Mouse (Mus musculus): ENCODE results near the gene Slc37a4.
"Not testable (repeated sequence)": the region's sequence is repeated elsewhere in the genome, so short reads cannot be mapped to it uniquely, and the experiment has no call there.

Gene Slc37a4

DNA sequence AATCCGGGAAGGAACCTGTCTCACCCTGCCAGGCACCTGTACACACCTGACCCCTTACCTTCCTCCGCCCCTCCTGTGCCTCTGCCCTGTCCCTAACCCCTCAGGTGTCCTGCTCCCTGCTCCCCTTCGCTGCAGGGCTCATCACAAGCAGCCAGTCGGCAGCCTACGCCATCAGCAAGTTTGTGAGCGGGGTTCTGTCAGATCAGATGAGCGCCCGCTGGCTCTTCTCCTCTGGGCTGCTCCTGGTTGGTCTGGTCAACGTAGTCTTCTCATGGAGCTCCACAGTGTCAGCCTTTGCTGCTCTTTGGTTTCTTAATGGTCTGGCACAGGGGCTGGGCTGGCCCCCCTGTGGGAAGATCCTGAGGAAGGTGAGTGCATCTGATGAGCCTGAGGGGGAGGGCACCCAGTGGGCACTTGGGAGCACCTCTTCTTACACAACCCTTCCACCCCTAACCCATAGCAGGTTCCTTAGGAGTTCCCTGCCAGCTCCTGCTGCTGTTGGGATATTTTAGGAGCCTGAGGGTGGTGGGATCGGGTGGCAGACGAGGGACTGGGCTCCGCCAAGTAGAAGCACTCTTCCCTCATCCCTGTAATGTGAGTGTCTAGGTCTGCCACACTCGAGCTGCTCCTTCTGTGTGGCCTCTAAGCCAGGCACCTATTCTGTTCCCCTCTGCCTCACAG, 2.6 kb downstream of the Slc37a4 start:
- DNase-seq, result no peak

DNA sequence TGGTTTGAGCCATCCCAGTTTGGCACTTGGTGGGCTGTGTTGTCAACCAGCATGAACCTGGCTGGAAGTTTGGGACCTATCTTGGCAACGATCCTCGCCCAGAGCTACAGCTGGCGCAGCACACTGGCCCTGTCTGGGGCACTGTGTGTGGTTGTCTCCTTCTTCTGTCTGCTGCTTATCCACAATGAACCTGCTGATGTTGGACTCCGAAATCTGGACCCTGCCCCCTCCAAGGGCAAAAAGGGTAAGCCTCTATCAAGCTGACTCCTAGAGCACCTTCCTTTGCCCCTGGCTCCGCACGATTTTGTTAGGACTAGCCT, 3.1 kb downstream of the Slc37a4 start:
- no peak for DNase-seq

DNA sequence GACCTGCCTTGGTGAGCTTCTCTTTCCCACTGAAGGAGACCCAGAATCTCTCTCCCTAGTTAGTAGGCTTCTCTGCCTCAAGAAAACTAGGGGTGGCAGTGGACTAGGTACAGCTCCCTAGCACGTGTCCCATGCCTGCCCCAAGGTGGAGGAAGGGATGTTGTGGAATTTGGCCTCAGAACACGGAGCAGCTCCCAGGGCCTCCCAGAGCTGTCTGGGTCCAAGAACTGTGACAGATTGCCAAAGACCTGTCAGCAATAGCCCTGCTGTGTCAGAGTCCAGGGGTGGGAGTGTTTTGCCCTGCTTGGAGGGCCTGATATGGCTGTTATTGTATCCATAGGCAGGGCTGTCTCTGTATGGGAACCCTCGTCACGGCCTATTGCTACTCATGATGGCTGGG, 4.4 kb downstream of the Slc37a4 start:
- DNase-seq, result no peak

DNA sequence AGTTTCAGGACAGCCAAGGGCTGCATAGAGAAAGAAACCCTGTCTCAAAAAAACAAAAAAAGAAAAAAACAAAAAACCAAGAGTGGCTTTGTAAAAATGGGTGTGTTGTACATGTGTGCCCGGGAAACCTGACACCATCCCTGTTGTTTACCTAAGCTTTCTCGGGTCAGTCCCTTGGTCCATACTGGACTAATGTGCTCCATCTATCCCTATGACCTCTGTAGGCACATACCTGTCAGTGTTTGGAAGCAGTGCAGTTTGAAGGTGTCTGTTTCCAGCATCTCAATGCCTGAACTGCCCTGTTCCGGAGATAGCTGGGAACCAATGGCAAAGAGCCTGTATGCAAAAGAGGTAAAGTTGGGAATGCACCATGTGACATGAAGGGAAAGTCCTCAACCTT, 8.4 kb downstream of the Slc37a4 start:
- DNase-seq, result no peak

DNA sequence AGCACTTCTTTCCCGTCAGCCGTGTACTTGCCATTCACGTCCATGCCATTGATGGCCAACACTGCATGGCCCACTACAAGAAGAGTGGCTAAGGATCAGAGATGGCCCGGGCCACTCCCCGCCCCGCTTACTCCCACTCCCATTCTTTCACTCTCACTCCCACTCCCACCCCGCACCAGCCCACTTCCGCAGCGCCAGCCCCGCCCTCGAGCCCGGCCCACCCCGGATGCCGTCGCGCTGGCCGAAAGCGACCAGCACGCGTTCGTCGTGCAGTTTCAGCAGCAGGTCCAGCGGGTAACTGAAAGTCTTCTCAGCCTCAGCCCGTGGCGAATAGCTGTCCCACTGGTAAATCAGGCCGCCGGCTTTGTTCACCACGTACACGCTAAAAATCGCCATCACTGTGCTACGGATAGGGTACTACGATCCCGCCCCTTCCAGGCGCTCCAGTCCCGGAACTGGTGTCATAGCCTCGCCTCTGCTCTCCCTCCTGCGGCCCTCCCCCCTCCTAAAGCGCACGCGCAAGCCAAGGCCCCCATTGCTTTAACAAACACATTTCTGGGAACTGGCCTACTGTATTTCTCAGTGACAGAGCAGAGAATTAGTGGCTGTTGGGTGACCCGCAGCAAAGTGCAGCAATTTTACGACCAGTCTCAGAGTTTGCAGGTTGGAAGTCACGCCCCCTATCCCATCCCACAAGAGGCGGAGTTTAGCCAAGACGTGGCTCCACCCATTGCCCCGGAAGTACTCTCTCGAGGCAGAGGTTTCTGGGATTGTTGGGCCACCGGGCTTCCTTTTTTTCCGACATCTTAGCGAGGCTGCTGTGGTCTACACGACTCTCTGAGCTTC, 10.5 kb downstream of the Slc37a4 start, which contains the start of the genes Rps25 and Trappc4:
TSS of gene Rps25 (plus strand) at position 234 of the 846 bp plus-strand sequence.
TSS of gene Trappc4 (minus strand) at position 695 of the 846 bp plus-strand sequence.
- peak; percentile 83 for DNase-seq

DNA sequence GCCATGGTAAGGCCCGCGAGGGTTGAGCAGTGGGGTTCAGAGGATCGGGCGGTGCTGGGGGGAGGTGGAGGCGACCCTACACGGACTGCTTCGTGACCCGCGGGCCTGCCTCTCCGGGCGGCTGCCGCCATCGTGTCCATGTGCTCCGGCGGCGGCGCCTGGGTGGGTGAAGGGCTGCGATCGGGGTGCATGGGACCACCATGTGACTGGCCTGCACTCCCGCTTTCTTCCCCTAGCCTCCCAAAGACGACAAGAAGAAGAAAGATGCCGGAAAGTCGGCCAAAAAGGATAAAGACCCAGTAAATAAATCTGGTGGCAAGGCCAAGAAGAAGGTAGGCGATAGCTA, 11.1 kb downstream of the Slc37a4 start:
- DNase-seq, result no peak

DNA sequence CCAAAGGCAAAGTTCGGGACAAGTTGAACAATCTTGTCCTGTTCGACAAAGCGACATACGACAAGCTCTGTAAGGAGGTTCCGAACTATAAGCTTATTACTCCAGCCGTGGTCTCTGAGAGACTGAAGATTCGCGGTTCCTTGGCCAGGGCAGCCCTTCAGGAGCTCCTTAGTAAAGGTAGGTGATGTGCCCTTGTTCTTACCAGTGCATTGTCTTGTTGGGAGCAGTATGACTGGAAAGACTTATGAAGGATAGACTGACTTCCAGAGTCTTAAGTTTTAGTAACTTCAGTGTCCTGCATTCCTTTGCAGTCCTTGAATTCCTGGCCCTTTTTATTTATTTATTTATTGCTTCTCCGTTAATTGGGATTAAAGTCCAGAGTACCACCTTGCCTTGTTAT, 12.0 kb downstream of the Slc37a4 start:
- not testable (repeated sequence) for DNase-seq

DNA sequence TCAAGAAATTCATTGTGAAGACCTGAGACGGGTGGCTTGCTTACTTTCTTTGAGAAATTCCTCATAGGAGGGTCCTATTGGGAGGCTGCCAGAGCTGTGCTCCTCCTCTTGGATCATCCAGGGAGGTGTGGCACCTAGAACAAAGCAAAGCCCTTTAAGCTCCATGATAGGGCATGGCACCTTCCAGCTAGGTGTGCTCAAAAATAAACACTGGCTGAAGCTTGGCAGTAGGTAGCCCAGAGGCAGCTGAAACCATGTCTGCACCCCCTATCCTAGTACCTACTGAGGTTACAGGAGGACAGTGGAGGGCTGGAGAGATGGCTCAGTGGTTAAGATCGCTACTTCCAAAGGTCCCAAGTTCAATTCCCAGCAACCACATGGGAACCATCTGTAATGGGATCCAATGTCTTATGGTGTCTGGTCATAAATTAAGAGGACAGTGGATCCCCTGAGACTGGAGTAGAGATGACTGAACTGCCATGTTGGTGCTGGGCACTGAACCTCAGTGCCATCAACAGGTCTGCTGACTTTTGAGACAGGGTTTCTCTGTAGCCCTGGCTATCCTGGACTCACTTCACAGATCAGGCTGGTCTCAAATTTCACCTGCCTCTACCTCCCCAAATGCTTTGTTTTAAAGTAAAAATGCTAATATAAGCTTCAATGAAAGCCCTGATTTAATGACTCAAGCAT, 14.1 kb downstream of the Slc37a4 start:
- no peak for DNase-seq

DNA sequence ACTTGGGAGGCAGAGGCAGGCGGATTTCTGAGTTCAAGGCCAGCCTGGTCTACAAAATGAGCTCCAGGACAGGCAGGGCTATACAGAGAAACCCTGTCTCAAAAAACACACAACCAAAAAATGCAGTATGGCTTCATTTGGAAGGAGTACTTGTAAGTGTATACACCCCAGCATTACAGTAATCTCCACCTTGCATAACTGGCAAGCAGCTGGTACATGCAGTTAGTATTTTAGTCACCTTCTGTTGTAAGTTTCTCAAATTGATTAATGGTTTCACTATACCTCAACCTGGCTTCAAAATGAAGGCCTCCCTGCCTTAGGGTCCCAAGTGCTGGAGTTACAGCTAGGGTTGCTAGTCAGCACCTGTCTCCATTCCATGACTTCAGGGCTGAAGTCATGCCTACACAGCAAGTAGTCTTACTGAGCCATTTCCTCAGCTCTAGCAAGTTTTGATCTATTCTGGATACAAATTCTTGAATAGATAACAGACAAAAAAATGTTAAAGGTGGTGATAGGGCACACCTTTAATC, 15.0 kb downstream of the Slc37a4 start:
- DNase-seq, result no peak

DNA sequence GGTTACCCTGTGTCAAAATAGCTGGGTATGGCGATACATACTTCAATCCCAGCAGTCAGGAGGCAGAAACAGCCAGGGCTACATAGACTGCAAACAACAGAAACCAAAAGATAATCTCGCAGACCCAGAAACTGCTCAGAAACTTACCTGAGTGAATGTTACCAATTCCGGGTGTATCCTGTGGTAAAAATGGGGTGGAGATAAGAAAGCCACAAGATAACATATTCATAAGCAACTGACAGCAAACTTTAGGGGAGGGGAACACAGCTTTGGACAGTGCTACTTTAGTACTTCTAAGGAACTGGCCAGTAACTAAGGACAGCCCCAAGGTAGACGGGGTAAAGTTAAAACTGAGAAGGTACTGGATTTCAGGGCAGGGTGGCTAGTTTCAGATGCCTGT, 15.7 kb downstream of the Slc37a4 start:
- DNase-seq, result no peak

DNA sequence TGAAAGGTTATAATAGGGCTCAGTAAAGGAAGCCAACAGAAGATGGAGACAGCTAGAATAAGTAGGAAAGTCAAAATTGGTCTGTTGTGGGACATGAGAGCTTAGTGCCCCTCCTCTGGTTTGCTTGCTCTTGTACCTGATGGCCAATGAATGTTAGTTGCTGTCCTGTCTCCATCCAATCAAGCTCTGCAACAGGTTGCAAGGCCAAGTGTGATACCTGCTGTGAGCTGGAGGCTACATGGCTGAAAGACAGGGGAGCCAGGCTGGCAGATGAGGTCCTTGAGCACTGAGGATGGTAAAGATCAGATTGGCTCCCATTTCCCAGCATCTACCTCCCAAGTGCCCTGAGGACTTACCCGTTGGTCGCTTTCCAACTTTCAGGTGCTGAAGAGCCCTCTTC, 16.1 kb downstream of the Slc37a4 start:
- no peak for DNase-seq

DNA sequence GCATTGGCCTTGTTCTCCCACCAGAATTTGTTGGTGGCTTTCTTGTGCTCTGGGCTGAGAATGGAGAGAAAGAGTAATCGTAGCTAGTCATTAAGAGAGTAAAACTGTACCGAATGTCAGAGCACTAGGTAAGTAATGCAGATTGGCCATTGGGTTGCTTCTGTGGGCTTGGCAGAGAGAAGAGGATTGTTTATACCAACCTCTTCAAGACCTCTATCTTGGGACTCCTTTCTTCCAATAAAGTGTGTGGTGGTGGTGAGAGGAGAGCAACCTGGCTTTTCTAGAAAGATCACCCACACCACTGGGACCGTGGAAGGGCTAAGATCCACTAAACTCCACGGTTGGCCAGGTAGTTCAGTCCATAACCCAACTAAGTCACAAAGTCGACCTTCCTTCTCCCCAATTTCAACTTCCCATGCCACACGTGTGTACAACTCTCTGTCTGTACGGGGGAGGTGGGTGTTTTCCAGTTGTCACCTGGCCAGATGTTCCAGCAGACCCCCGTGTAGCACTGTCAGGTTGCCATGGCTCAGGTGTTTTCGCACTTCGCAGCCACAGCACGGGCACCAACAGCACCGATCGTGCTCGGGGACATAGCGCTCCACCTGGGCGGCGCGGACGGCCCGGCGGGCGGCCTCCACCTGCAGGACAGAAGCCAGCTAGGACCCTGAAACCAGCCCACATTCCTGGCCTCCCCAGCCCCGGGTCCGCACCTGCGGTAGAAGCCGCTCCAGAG, 20.7 kb downstream of the Slc37a4 start:
- no peak for DNase-seq

DNA sequence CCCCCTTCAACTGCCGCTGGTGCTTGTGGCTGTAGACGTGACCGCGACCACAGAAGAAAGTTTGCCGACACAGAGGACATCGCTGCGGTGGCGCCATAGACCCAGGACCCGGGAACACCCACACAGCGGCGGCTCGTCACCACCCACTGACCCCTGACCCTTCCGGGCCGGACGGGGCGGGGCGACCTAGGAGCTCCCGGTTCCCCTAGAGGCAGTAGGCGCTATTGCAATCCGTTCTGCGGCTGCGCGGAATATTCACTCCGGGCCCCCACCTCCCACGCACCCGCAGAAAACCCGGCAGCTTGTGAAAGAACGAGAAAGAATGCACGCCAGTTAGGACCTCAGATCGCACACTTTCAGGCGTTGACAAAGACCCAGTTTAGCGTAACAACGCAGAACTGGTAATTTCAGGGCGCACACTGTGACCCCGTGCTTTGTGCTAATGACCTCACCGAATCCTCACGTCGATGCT, 21.3 kb downstream of the Slc37a4 start:
- DNase-seq, result peak; percentile 96

DNA sequence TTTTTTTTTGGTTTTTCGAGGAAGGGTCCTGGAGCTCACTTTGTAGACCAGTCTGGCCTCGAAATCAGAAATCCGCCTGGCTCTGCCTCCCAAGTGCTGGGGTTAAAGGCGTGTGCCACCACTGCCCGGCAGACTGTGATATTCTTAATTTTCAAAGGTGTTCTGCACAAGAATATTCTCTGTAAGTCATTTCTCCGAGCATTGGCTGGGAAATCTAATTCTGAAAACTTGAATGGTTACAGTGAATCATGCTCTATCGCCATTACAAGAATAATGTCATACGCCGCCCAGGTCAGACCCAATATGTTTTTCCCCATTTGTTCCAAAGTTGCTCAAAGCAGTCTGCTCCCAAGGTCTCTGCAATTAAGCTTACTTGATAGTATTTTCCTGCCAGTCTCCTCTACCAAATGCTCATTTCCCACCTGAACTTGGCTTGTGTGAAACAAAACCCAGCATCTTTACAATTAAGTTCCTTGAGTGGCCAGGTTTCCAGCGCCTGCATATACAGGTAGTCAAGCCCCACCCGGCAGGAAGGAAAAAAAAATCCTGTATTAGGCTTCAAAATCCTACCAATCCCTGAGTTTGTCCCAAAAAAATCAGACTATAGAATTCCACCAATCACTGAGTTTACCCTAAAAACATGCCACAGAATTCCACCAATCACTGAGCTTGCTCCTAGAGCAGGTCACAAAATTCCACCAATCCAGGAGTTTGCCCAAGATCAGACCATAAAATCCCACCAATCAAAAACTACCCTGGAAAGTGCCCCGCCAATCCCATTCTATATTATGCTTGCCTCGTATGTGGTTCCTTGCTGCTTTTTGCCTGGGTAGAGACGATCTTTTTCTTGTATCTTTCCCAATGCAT, 22.1 kb downstream of the Slc37a4 start, which contains the start of gene Ccdc84:
TSS of gene Ccdc84 (minus strand) at position 51 of the 867 bp plus-strand sequence.
- DNase-seq, result no peak

DNA sequence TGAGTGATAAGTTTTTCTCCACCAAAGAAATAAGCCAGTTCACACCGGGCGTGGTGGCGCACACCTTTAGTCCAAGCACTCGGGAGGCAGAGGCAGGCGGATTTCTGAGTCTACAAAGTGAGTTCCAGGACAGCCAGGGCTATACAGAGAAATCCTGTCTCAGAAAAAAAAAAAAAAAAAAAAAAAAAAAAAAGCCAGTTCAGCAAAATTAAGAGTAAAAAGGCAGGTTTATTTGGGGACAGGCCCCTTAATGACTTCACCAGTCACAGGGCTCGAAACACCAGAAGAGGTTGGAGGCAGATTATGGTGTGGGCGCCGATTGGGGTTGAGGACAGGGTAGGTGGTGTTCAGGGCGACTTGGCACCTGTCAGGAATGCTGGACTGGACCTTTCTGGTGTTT, 23.1 kb downstream of the Slc37a4 start:
- not testable (repeated sequence) for DNase-seq

DNA sequence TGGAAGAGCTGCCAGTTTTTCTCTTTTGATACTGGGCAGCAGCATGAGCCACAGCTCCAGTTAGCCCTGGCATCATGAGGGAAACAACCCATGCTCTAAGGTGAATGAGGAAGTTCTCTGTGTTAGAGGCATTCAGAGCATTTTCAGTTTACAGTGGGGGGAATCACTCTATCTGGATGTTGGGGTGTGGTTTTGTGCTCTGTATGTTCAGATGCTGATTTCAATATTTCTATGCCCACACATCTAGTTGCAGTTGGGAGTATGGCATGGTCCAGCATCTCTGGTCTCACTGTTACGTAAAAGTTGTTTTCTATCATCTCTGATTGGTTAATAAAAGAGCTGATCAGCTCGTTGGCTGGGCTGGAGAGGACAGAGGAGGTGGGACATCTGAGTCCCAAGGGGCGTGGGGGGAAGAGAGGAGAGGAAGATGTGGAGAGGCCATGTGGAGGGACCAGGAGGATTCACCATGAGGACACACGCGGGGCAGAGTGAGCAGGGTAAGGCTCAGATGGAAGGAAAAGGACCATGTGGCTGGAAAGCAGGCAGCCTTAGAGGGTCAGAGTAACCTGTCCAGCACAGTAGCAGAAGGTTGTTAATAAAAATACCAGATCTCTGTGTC, 23.7 kb downstream of the Slc37a4 start:
- DNase-seq, result no peak

DNA sequence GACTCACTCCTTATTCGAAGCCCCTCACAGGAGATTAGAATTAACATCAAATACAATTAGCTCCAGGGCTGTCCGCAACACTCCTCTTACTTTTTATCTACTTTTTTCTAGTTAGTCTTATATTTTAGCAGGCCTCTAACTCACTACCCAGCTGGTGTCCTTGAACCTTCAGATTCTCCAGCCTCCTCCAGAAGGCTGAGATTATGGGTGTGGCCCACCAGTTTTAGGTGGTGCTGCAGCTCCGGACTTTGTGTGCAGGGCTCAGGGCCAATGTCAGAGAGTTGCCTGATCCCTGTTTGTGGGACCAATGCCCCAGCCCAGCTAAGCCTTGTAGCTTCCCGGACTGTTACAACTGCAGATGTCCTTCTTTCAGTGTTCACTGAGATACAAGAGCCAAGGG, 26.9 kb downstream of the Slc37a4 start:
- DNase-seq, result no peak

DNA sequence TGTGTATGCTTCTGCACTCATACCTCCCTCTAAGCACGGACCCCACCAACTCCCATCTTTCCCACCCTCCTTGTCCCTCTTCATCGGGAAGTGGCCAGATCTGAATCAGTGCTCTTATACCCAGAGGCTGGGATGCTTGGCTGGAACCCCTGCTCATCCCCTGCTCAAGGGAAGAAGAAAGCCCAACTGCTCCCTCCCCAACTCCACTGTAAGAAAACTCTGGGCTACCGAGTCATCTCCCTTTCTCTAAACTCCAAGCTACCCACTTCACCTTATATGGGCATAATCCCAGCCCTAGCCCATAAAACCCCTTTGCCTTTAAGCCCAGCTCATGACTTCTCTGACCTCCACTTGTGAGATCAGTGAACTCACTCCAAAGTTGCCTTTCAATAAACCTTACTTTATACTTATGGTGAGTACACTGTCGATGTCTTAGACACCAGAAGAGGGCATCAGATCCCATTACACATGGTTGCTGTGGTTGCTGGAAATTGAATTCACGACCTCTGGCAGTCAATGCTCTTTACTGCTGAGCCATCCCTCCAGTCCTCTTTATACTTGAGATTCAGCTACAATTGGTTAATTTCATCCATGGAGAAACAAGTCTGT, 36.0 kb downstream of the Slc37a4 start:
- no peak for DNase-seq

DNA sequence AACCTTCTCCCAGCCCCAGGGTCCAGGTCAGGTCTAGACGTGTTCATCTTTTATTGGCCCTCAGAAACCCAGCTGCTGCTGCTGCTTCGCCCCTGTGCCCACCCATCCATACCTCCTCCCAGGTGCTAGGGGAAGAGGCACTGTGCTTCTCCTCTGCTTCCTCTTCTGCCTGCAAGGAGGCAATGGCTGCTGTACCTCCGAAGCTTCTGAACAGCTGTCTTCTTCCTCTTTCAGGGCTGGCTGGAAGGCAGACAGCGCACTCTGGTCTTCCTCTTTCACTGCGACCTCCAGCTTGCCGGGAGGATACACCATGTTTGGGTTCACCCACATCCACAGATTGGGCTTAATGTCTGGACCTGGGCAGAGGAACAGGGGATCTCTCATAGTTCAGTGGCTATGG, 39.1 kb downstream of the Slc37a4 start:
- DNase-seq, result no peak

DNA sequence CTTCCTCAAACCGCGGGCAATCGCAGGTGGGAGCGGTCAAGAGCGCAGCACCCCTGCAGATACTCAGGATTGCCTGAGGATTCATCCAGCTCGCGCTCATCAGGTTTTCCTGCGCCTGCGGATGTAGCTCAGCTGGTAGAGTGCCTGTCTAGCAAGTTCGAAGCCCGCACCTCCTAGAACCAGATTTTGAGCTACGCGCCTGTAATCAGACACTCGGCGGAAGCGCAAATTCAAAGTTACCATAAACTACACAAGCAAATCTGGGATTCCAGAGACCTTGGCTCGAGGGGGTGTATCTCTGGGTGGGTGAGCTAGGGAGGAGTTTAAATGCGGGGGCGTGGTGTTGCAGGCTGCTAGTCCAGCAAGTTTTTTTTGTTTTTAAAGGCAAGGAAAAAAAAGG, 44.3 kb downstream of the Slc37a4 start, which contains the start of gene Foxr1:
TSS of gene Foxr1 (minus strand) at position 176 of the 400 bp plus-strand sequence.
- no peak for DNase-seq

All from right cerebral cortex, postnatal 4 days (tissue).